Mouse (Mus musculus): Measurements from ENCODE around the gene Slc3a2. TPM values are rescaled to one million over a fixed set of nuclear protein-coding genes. Genes with fewer than 3 reads are reported as not detected.

Slc3a2 gene
- polyA plus RNA-seq, 1 experiment from 2014 or later, result 66.4 TPM

GRCm38 (mm10) chr19:8682996-8683395, 40.2 kb downstream of the Slc3a2 start:
- 0% methylated on average over 3 of the region's 3 CpGs for WGBS
- Histone ChIP-seq H3K4me2 (ENCODE audit: low read depth, low read length) (no peak overlapping the region), H3K27me3 (ENCODE audit: control insufficient read depth, insufficient read depth, low read length) (no peaks in the 10 kb centered on the region), H3K9ac (ENCODE audit: low read length) (no peak overlapping the region), H3K27ac (ENCODE audit: low read length) (no peak overlapping the region), H3K4me1 (ENCODE audit: control insufficient read depth, insufficient read depth, low read length) (0 out of 2 replicates have a peak, but pooled peaks cover 3% of the 10 kb centered on the region), H3K36me3 (ENCODE audit: control insufficient read depth, insufficient read depth) (no peaks in the 10 kb centered on the region), H3K9me3 (replicated peaks; ENCODE audit: control insufficient read depth, low read length) (no peaks in the 10 kb centered on the region), H3K4me3 (ENCODE audit: low read length) (no peak overlapping the region)
- ATAC-seq (replicated peaks; ENCODE audit: extremely low read depth, insufficient read depth, low FRiP score), result no peak; the same call in 1 of the 2 replicates

- H3K27ac ChIP-seq (ENCODE audit: low read length), result no peak overlapping the region
- H3K36me3 ChIP-seq (ENCODE audit: control insufficient read depth, insufficient read depth), result no peaks in the 10 kb centered on the region
- H3K9ac ChIP-seq (ENCODE audit: low read length), result no peak overlapping the region; the same call in 1 of the 2 replicates
- no peaks in the 10 kb centered on the region for H3K27me3 ChIP-seq (ENCODE audit: control insufficient read depth, insufficient read depth, low read length)
- no peak overlapping the region for H3K4me2 ChIP-seq (ENCODE audit: low read depth, low read length)
- 0 out of 2 replicates have a peak, but pooled peaks cover 3% of the 10 kb centered on the region for H3K4me1 ChIP-seq (ENCODE audit: control insufficient read depth, insufficient read depth, low read length)
- no peak overlapping the region for H3K4me3 ChIP-seq (ENCODE audit: low read length)
- H3K9me3 ChIP-seq (replicated peaks; ENCODE audit: control insufficient read depth, low read length), result no peaks in the 10 kb centered on the region
- no peak for ATAC-seq (replicated peaks; ENCODE audit: extremely low read depth, insufficient read depth, low FRiP score)
- WGBS, result 90% methylated on average over 4 of the region's 4 CpGs
Observed at GRCm38 (mm10) chr19:8681633-8682362, 41.4 kb downstream of the Slc3a2 start.

GRCm38 (mm10) chr19:8679031-8679779, 44.0 kb downstream of the Slc3a2 start:
- no peaks in the 10 kb centered on the region for H3K9me3 ChIP-seq (replicated peaks; ENCODE audit: control insufficient read depth, low read length)
- H3K27ac ChIP-seq (ENCODE audit: low read length), result no peak overlapping the region
- H3K4me1 ChIP-seq (ENCODE audit: control insufficient read depth, insufficient read depth, low read length), result 0 out of 2 replicates have a peak, but pooled peaks cover 3% of the 10 kb centered on the region
- no peaks in the 10 kb centered on the region for H3K36me3 ChIP-seq (ENCODE audit: control insufficient read depth, insufficient read depth)
- ATAC-seq (replicated peaks; ENCODE audit: extremely low read depth, insufficient read depth, low FRiP score), result no peak; the same call in 1 of the 2 replicates
- 0 out of 2 replicates have a peak overlapping the region, but pooled peaks have one; percentile 2 for H3K4me3 ChIP-seq (ENCODE audit: low read length)
- H3K4me2 ChIP-seq (ENCODE audit: low read depth, low read length), result peak overlapping the region; percentile 42; the same call in 1 of the 2 replicates
- no peaks in the 10 kb centered on the region for H3K27me3 ChIP-seq (ENCODE audit: control insufficient read depth, insufficient read depth, low read length)
- H3K9ac ChIP-seq (ENCODE audit: low read length), result peak overlapping the region; percentile 12; the same call in 1 of the 2 replicates
- 31% methylated on average over 18 of the region's 18 CpGs for WGBS

GRCm38 (mm10) chr19:8673336-8674063, 49.7 kb downstream of the Slc3a2 start:
- H3K36me3 ChIP-seq (ENCODE audit: control insufficient read depth, insufficient read depth), result no peaks in the 10 kb centered on the region
- no peak for ATAC-seq (replicated peaks; ENCODE audit: extremely low read depth, insufficient read depth, low FRiP score)
- no peak overlapping the region for H3K4me2 ChIP-seq (ENCODE audit: low read depth, low read length)
- no peak overlapping the region for H3K9ac ChIP-seq (ENCODE audit: low read length)
- H3K9me3 ChIP-seq (replicated peaks; ENCODE audit: control insufficient read depth, low read length), result no peaks in the 10 kb centered on the region
- H3K27ac ChIP-seq (ENCODE audit: low read length), result no peak overlapping the region
- no peaks in the 10 kb centered on the region for H3K4me1 ChIP-seq (ENCODE audit: control insufficient read depth, insufficient read depth, low read length)
- 26% methylated on average over 9 of the region's 9 CpGs for WGBS
- no peaks in the 10 kb centered on the region for H3K27me3 ChIP-seq (ENCODE audit: control insufficient read depth, insufficient read depth, low read length)
- H3K4me3 ChIP-seq (ENCODE audit: low read length), result no peak overlapping the region

- 82% methylated on average over 3 of the region's 3 CpGs for WGBS
- Histone ChIP-seq H3K9me3 (replicated peaks; ENCODE audit: control insufficient read depth, low read length) (no peaks in the 10 kb centered on the region), H3K4me1 (ENCODE audit: control insufficient read depth, insufficient read depth, low read length) (no peaks in the 10 kb centered on the region), H3K9ac (ENCODE audit: low read length) (no peak overlapping the region), H3K4me2 (ENCODE audit: low read depth, low read length) (no peak overlapping the region), H3K4me3 (ENCODE audit: low read length) (no peak overlapping the region), H3K27me3 (ENCODE audit: control insufficient read depth, insufficient read depth, low read length) (no peaks in the 10 kb centered on the region), H3K36me3 (ENCODE audit: control insufficient read depth, insufficient read depth) (no peaks in the 10 kb centered on the region), H3K27ac (ENCODE audit: low read length) (no peak overlapping the region)
- ATAC-seq (replicated peaks; ENCODE audit: extremely low read depth, insufficient read depth, low FRiP score), result no peak
Observed at GRCm38 (mm10) chr19:8672859-8673258, 50.3 kb downstream of the Slc3a2 start.

GRCm38 (mm10) chr19:8665746-8666145, 57.4 kb downstream of the Slc3a2 start:
- H3K9me3 ChIP-seq (replicated peaks; ENCODE audit: control insufficient read depth, low read length), result no peaks in the 10 kb centered on the region
- H3K4me3 ChIP-seq (ENCODE audit: low read length), result no peak overlapping the region
- H3K27ac ChIP-seq (ENCODE audit: low read length), result no peak overlapping the region
- H3K27me3 ChIP-seq (ENCODE audit: control insufficient read depth, insufficient read depth, low read length), result peaks cover 8% of the 10 kb centered on the region; the same call in 1 of the 2 replicates
- no peak for ATAC-seq (replicated peaks; ENCODE audit: extremely low read depth, insufficient read depth, low FRiP score)
- peaks cover 13% of the 10 kb centered on the region; the same call in 1 of the 2 replicates for H3K4me1 ChIP-seq (ENCODE audit: control insufficient read depth, insufficient read depth, low read length)
- no peak overlapping the region for H3K9ac ChIP-seq (ENCODE audit: low read length)
- H3K4me2 ChIP-seq (ENCODE audit: low read depth, low read length), result no peak overlapping the region
- H3K36me3 ChIP-seq (ENCODE audit: control insufficient read depth, insufficient read depth), result no peaks in the 10 kb centered on the region
- 80% methylated on average over 5 of the region's 5 CpGs for WGBS

- Histone ChIP-seq H3K27ac (ENCODE audit: low read length) (no peak overlapping the region), H3K9me3 (replicated peaks; ENCODE audit: control insufficient read depth, low read length) (no peaks in the 10 kb centered on the region), H3K4me1 (ENCODE audit: control insufficient read depth, insufficient read depth, low read length) (peaks cover 13% of the 10 kb centered on the region; the same call in 1 of the 2 replicates), H3K4me2 (ENCODE audit: low read depth, low read length) (no peak overlapping the region), H3K36me3 (ENCODE audit: control insufficient read depth, insufficient read depth) (no peaks in the 10 kb centered on the region), H3K4me3 (ENCODE audit: low read length) (no peak overlapping the region), H3K9ac (ENCODE audit: low read length) (no peak overlapping the region), H3K27me3 (ENCODE audit: control insufficient read depth, insufficient read depth, low read length) (peaks cover 8% of the 10 kb centered on the region; the same call in 1 of the 2 replicates)
- whole genome bisulfite sequencing, result 81% methylated on average over 3 of the region's 3 CpGs
- ATAC-seq (replicated peaks; ENCODE audit: extremely low read depth, insufficient read depth, low FRiP score), result no peak
Observed at GRCm38 (mm10) chr19:8664859-8665258, 58.3 kb downstream of the Slc3a2 start.

- Histone ChIP-seq H3K4me1 (ENCODE audit: control insufficient read depth, insufficient read depth, low read length) (peaks cover 13% of the 10 kb centered on the region; the same call in 1 of the 2 replicates), H3K4me3 (ENCODE audit: low read length) (no peak overlapping the region), H3K27me3 (ENCODE audit: control insufficient read depth, insufficient read depth, low read length) (peaks cover 8% of the 10 kb centered on the region; the same call in 1 of the 2 replicates), H3K36me3 (ENCODE audit: control insufficient read depth, insufficient read depth) (no peaks in the 10 kb centered on the region), H3K27ac (ENCODE audit: low read length) (no peak overlapping the region), H3K9me3 (replicated peaks; ENCODE audit: control insufficient read depth, low read length) (no peaks in the 10 kb centered on the region), H3K9ac (ENCODE audit: low read length) (no peak overlapping the region), H3K4me2 (ENCODE audit: low read depth, low read length) (peak overlapping the region; percentile 12; the same call in 1 of the 2 replicates)
- peak; percentile 20 for ATAC-seq (replicated peaks; ENCODE audit: extremely low read depth, insufficient read depth, low FRiP score)
- WGBS, result 42% methylated on average over 10 of the region's 10 CpGs
Observed at GRCm38 (mm10) chr19:8663911-8664421, 59.2 kb downstream of the Slc3a2 start.
